Mouse (Mus musculus): ENCODE measurements around the gene Timp2. TPM values are rescaled to one million over a fixed set of nuclear protein-coding genes. Genes with fewer than 3 reads are reported as not detected.
"Not testable (repeated sequence)": the region's sequence is repeated elsewhere in the genome, so short reads cannot be mapped to it uniquely, and the experiment has no call there.

Timp2 gene
- polyA plus RNA-seq, 1 experiment from 2014 or later, result 48.0 TPM

GRCm38 (mm10) chr11:118387816-118388215, 32.3 kb upstream of the Timp2 start:
- H3K36me3 ChIP-seq (replicated peaks); H3K9me3 ChIP-seq; H3K4me2 ChIP-seq; H3K27ac ChIP-seq; ATAC-seq (ENCODE audit: low FRiP score); H3K4me1 ChIP-seq; H3K4me3 ChIP-seq (replicated peaks); H3K27me3 ChIP-seq; H3K9ac ChIP-seq: not testable (repeated sequence)
- WGBS, result 94% methylated on average over 13 of the region's 13 CpGs

GRCm38 (mm10) chr11:118379251-118380009, 23.9 kb upstream of the Timp2 start:
- 50% methylated on average over 11 of the region's 11 CpGs for WGBS
- ATAC-seq (ENCODE audit: low FRiP score), result no peak
- H3K4me2 ChIP-seq, result no peak overlapping the region
- H3K4me3 ChIP-seq (replicated peaks), result no peak overlapping the region
- H3K36me3 ChIP-seq (replicated peaks), result no peaks in the 10 kb centered on the region
- no peaks in the 10 kb centered on the region for H3K27me3 ChIP-seq
- peaks cover 11% of the 10 kb centered on the region; the same call in 1 of the 2 replicates for H3K4me1 ChIP-seq
- no peak overlapping the region for H3K27ac ChIP-seq
- H3K9me3 ChIP-seq, result no peaks in the 10 kb centered on the region
- no peak overlapping the region for H3K9ac ChIP-seq

- no peaks in the 10 kb centered on the region for H3K9me3 ChIP-seq
- H3K36me3 ChIP-seq (replicated peaks), result no peaks in the 10 kb centered on the region
- H3K9ac ChIP-seq, result no peak overlapping the region
- H3K4me2 ChIP-seq, result no peak overlapping the region
- no peak overlapping the region for H3K4me3 ChIP-seq (replicated peaks)
- 85% methylated on average over 6 of the region's 6 CpGs for WGBS
- ATAC-seq (ENCODE audit: low FRiP score), result no peak
- no peaks in the 10 kb centered on the region for H3K27me3 ChIP-seq
- H3K27ac ChIP-seq, result no peak overlapping the region
- peaks cover 11% of the 10 kb centered on the region; the same call in 1 of the 2 replicates for H3K4me1 ChIP-seq
Measured at GRCm38 (mm10) chr11:118378656-118379055, 23.1 kb upstream of the Timp2 start.

- H3K27me3 ChIP-seq; H3K4me2 ChIP-seq; H3K27ac ChIP-seq; H3K9me3 ChIP-seq; H3K4me3 ChIP-seq (replicated peaks); H3K9ac ChIP-seq; H3K36me3 ChIP-seq (replicated peaks); ATAC-seq (ENCODE audit: low FRiP score): not testable (repeated sequence)
- peaks cover 11% of the 10 kb centered on the region; the same call in 1 of the 2 replicates for H3K4me1 ChIP-seq
Measured at GRCm38 (mm10) chr11:118376323-118376722, 20.8 kb upstream of the Timp2 start.

GRCm38 (mm10) chr11:118375881-118376280, 20.3 kb upstream of the Timp2 start:
- H3K27me3 ChIP-seq, result no peaks in the 10 kb centered on the region
- no peak for ATAC-seq (ENCODE audit: low FRiP score)
- no peaks in the 10 kb centered on the region for H3K36me3 ChIP-seq (replicated peaks)
- H3K9me3 ChIP-seq, result no peaks in the 10 kb centered on the region
- H3K4me2 ChIP-seq, result no peak overlapping the region
- no peak overlapping the region for H3K27ac ChIP-seq
- 87% methylated on average over 5 of the region's 5 CpGs for WGBS
- H3K4me1 ChIP-seq, result peaks cover 11% of the 10 kb centered on the region; the same call in 1 of the 2 replicates
- no peak overlapping the region for H3K9ac ChIP-seq
- no peak overlapping the region for H3K4me3 ChIP-seq (replicated peaks)

- 89% methylated on average over 8 of the region's 8 CpGs for WGBS
- ATAC-seq (ENCODE audit: low FRiP score), result no peak
Measured at GRCm38 (mm10) chr11:118375461-118375860, 19.9 kb upstream of the Timp2 start.

GRCm38 (mm10) chr11:118375006-118375405, 19.5 kb upstream of the Timp2 start:
- Histone ChIP-seq H3K4me2 (no peak overlapping the region), H3K27me3 (no peaks in the 10 kb centered on the region), H3K4me3 (replicated peaks) (no peak overlapping the region), H3K36me3 (replicated peaks) (no peaks in the 10 kb centered on the region), H3K9ac (no peak overlapping the region), H3K9me3 (no peaks in the 10 kb centered on the region), H3K4me1 (peaks cover 11% of the 10 kb centered on the region; the same call in 1 of the 2 replicates), H3K27ac (no peak overlapping the region)
- ATAC-seq (ENCODE audit: low FRiP score), result no peak

More at GRCm38 (mm10) chr11:118375461-118375860, 19.9 kb upstream of the Timp2 start:
- no peak overlapping the region for H3K4me2 ChIP-seq
- no peaks in the 10 kb centered on the region for H3K9me3 ChIP-seq
- H3K36me3 ChIP-seq (replicated peaks), result no peaks in the 10 kb centered on the region
- H3K4me1 ChIP-seq, result peaks cover 11% of the 10 kb centered on the region; the same call in 1 of the 2 replicates
- H3K27me3 ChIP-seq, result no peaks in the 10 kb centered on the region
- H3K9ac ChIP-seq, result no peak overlapping the region
- no peak overlapping the region for H3K27ac ChIP-seq
- H3K4me3 ChIP-seq (replicated peaks), result no peak overlapping the region

- 71% methylated on average over 5 of the region's 5 CpGs for WGBS
- Histone ChIP-seq H3K4me1 (peaks cover 11% of the 10 kb centered on the region; the same call in 1 of the 2 replicates), H3K4me3 (replicated peaks) (no peak overlapping the region), H3K9ac (no peak overlapping the region), H3K36me3 (replicated peaks) (no peaks in the 10 kb centered on the region), H3K27me3 (no peaks in the 10 kb centered on the region), H3K9me3 (no peaks in the 10 kb centered on the region), H3K4me2 (no peak overlapping the region), H3K27ac (no peak overlapping the region)
- no peak for ATAC-seq (ENCODE audit: low FRiP score)
Measured at GRCm38 (mm10) chr11:118374506-118374905, 19.0 kb upstream of the Timp2 start.

- no peak for ATAC-seq (ENCODE audit: low FRiP score)
- H3K36me3 ChIP-seq (replicated peaks), result no peaks in the 10 kb centered on the region
- no peaks in the 10 kb centered on the region for H3K27me3 ChIP-seq
- peaks cover 7% of the 10 kb centered on the region; the same call in 1 of the 2 replicates for H3K4me1 ChIP-seq
- no peak overlapping the region for H3K9ac ChIP-seq
- no peak overlapping the region for H3K27ac ChIP-seq
- WGBS, result 52% methylated on average over 7 of the region's 7 CpGs
- no peak overlapping the region for H3K4me2 ChIP-seq
- H3K9me3 ChIP-seq, result no peaks in the 10 kb centered on the region
- no peak overlapping the region for H3K4me3 ChIP-seq (replicated peaks)
Measured at GRCm38 (mm10) chr11:118372641-118373040, 17.1 kb upstream of the Timp2 start.

- WGBS, result 89% methylated on average over 7 of the region's 7 CpGs
- ATAC-seq (ENCODE audit: low FRiP score), result no peak
- Histone ChIP-seq H3K9me3 (no peaks in the 10 kb centered on the region), H3K27ac (no peak overlapping the region), H3K36me3 (replicated peaks) (no peaks in the 10 kb centered on the region), H3K9ac (no peak overlapping the region), H3K4me3 (replicated peaks) (no peak overlapping the region), H3K4me2 (no peak overlapping the region), H3K4me1 (peaks cover 7% of the 10 kb centered on the region; the same call in 1 of the 2 replicates), H3K27me3 (no peaks in the 10 kb centered on the region)
Measured at GRCm38 (mm10) chr11:118371876-118372275, 16.3 kb upstream of the Timp2 start.

GRCm38 (mm10) chr11:118369657-118370056, 14.1 kb upstream of the Timp2 start:
- no peak overlapping the region for H3K9ac ChIP-seq
- H3K4me3 ChIP-seq (replicated peaks), result no peak overlapping the region
- H3K27me3 ChIP-seq, result no peaks in the 10 kb centered on the region
- H3K27ac ChIP-seq, result no peak overlapping the region
- WGBS, result 85% methylated on average over 8 of the region's 8 CpGs
- no peaks in the 10 kb centered on the region for H3K4me1 ChIP-seq
- no peak for ATAC-seq (ENCODE audit: low FRiP score)
- no peak overlapping the region for H3K4me2 ChIP-seq
- no peaks in the 10 kb centered on the region for H3K9me3 ChIP-seq
- H3K36me3 ChIP-seq (replicated peaks), result no peaks in the 10 kb centered on the region

- Histone ChIP-seq H3K36me3 (replicated peaks) (no peaks in the 10 kb centered on the region), H3K4me2 (no peak overlapping the region), H3K27me3 (no peaks in the 10 kb centered on the region), H3K9ac (no peak overlapping the region), H3K4me3 (replicated peaks) (no peak overlapping the region), H3K4me1 (no peaks in the 10 kb centered on the region), H3K27ac (no peak overlapping the region), H3K9me3 (no peaks in the 10 kb centered on the region)
- WGBS, result 92% methylated on average over 5 of the region's 5 CpGs
- no peak for ATAC-seq (ENCODE audit: low FRiP score)
Measured at GRCm38 (mm10) chr11:118369251-118369650, 13.7 kb upstream of the Timp2 start.

GRCm38 (mm10) chr11:118368330-118368729, 12.8 kb upstream of the Timp2 start:
- Histone ChIP-seq H3K4me1 (peaks cover 4% of the 10 kb centered on the region; the same call in 1 of the 2 replicates), H3K36me3 (replicated peaks) (no peaks in the 10 kb centered on the region), H3K9ac (no peak overlapping the region), H3K4me2 (no peak overlapping the region), H3K4me3 (replicated peaks) (no peak overlapping the region), H3K9me3 (no peaks in the 10 kb centered on the region), H3K27ac (no peak overlapping the region), H3K27me3 (peaks cover 3% of the 10 kb centered on the region; the same call in 1 of the 2 replicates)
- WGBS, result 64% methylated on average over 3 of the region's 3 CpGs
- ATAC-seq (ENCODE audit: low FRiP score), result no peak

Measured in forebrain, embryonic 12.5 days (tissue).